Mouse (Mus musculus) kidney, adult 8-10 months (tissue): ENCODE data around the gene Anapc13.
A peak's percentile ranks its signal among the peaks of the same experiment; 100 is the strongest.

Experiments used
- DNase-seq, 2 experiments: peaks; one replicate each; pipeline ENCODE4 v3.0.0; 2022

Anapc13 gene

DNA sequence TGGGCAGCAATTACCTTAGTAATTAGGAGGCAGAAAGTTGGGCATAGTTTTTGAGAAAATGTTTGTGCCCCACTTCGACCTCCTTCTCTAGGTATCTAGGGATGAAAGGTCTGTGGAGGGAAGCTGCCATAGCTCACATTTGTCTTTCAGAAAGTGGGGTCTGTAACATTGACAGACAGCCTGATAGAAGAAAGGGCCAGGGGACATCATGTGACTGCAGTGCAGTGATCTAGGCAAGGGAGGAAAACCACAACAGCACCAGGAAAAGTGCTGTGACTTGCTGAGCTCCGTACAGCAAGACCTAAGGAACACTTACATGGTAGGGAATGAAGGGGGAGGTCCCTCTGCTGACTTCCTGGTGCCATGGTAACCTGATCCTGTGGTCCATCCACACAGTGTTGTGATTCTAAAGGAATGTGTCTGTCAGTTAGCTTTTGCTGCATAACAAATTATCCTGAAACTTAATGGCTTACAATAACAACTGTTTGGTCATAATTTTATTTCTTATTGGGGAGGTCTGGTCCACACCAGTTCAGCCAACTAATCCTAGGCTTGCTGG is 5.6 kb downstream of the Anapc13 start:
- DNase-seq = no peak

GRCm38 (mm10) chr9:102632173-102632572 is 6.1 kb downstream of the Anapc13 start:
- DNase-seq = no peak

DNA sequence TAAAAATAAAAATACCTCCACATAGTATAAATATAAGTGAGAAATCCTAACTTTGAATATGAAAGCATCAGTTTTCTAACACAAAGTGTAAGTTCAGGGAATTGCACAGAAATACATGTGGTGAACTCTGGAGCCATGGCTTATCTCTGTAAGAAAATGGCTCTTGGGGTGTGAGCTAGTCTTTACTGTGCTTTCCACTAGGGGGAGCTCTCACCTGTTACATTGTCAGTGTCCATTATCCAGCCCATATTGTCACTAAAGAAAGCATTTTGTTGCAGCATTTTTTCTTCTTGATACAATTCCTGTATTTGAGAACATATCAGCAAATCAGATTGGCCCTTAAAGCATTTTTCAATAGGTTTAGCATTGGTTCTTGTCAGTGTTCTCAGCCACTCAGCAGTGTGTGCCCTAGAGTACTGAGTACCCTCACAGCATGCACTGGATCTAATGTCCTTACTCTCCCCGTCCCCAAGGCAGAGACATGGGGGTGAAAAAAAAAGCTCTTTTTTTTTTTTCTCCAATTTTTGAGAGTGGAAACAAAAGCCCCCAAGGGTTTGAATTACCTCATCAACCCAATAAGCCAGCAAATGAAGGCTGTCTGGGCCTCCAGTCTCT is 6.9 kb downstream of the Anapc13 start:
- peak; percentile 55 to 62 for DNase-seq

GRCm38 (mm10) chr9:102634453-102634852 is 8.4 kb downstream of the Anapc13 start:
- DNase-seq = no peak

DNA sequence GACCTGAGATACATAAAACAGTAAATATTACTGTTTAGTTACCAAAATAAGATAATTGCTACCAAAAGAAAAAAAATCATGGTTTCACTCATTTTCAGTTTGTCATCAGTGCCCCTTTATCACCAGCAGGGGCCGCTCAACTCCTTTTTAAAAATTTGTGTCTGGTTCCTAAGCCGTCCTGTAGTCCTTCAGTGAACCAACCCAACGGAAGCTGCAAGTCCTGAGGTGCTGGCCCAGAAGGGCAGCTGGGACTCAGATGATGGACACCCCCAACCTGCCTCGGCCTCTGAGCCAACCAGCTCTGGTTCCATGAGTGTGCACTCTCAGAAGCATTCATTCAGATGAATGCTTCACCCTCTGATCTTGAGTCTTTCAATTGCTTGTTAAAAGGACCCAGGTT is 10.5 kb downstream of the Anapc13 start:
- DNase-seq = peak; percentile 49 to 74

GRCm38 (mm10) chr9:102637115-102637514 is 11.0 kb downstream of the Anapc13 start:
- DNase-seq = no peak

GRCm38 (mm10) chr9:102638963-102639362 is 12.9 kb downstream of the Anapc13 start:
- DNase-seq = no peak

GRCm38 (mm10) chr9:102639510-102639909 is 13.4 kb downstream of the Anapc13 start:
- DNase-seq = no peak

GRCm38 (mm10) chr9:102641531-102641930 is 15.4 kb downstream of the Anapc13 start:
- DNase-seq = no peak

GRCm38 (mm10) chr9:102643071-102643485 is 17.0 kb downstream of the Anapc13 start:
- no peak for DNase-seq

GRCm38 (mm10) chr9:102643486-102644101 is 17.5 kb downstream of the Anapc13 start:
- peak; percentile 32 to 48 for DNase-seq

- no peak for DNase-seq
Measured at GRCm38 (mm10) chr9:102645119-102645695, 19.1 kb downstream of the Anapc13 start.

DNA sequence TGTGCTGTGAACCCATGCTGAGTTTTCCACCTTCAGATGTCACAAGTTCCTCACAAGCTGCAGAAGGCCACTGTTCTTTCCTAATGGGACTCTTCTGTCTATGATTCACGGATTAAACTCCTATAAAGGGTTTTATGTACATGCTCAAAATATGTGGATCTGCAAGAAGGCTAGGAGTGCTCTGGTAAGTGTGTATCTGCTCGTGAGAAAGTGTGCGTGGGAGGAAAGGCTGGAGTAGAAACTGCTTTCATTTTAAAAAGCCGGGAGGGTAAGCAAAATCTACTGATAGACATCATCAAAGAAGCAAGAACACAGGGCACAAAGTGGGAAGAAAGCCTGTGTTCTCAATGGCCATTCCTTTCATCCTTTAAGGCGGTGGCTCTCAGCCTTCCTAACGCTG is 20.9 kb downstream of the Anapc13 start:
- no peak for DNase-seq

DNA sequence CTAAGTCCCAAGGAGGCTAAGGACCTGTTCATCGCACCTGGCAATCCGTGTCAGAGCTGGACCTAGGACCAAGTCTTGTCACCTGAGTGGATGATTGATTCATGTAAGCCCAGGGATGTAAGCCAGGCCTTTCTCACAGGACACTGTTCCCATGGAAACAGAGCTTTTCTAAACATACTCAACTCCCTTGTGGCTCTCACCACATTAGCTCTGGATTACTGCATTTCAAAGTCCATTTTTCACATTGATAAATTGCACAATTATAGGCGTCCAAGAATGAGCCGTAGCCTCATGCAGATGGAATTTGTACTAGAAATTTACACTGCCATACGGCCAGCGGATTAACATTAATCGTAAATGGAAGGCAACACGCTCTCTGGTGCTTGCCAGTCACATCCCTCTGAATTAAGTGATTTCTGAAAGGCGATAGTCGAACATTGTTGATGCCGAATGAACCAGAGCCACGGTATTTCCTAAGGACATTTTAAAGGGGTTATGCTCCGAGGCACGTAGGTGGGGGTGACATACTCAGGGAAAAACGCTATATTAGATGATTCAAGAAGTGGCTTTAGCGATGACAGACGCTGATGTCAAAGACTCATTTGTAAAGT is 23.9 kb downstream of the Anapc13 start:
- no peak for DNase-seq

DNA sequence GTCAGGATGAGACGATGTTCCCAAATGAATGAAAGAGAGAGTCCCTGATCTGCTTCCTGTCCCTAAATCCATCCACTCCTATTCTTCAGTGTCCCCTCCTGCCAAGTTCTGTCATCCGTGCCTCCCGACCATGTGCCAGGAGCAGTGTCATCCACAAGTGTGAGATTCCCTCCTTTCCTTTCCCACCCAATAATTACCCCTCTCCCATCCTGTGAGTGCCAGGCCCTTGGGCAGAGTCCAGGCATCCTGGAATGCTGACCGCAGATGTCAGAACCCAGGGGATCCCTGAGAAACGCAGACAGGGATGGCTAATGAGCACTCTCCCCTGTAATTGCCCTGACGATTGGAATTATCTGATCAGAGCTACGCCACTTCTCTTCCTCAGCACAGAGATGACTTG is 24.5 kb downstream of the Anapc13 start:
- no peak for DNase-seq

- no peak for DNase-seq
Measured at GRCm38 (mm10) chr9:102651199-102651720, 25.2 kb downstream of the Anapc13 start.

- no peak for DNase-seq
Measured at GRCm38 (mm10) chr9:102656355-102657095, 30.4 kb downstream of the Anapc13 start.

DNA sequence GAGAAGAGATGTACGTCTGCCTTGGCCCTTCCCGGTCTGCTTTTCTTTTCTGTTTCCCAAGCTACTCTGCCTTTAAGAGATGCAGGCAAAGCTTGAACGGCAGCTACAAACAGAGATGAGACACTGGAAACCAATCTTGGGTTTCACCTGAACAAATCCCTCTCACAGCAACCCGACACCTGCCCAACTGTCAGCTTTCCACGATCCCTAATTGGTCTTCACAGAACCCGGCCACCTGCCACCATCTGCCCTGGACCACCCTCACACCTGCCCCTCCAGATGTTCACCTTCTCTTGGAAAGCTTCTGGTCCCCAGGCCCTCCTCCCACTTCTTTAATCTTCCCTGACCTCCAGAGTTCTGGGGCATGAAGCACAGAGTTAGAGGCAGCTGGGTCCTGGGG is 42.0 kb downstream of the Anapc13 start:
- DNase-seq = no peak

GRCm38 (mm10) chr9:102668906-102669305 is 42.8 kb downstream of the Anapc13 start:
- DNase-seq = no peak

DNA sequence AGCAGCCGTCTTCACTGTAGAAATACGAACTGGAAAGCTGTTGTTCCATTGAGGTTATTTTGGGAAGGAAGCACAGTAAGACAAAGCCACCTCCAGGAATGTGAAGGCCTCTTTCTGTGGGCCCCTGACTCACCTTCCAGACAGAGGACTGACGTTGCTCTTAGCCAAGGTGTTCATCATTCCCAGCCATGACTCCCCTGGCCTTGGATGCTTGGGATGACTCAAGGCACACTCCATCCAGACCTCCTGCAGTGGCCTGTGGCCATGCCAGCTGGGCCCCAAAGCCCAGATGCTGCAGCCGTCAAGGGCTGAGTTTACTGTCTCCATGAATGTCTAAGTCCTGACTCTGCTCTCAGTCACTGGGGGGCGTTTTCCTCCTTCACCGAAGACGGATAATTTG is 47.3 kb downstream of the Anapc13 start:
- DNase-seq = no peak

GRCm38 (mm10) chr9:102675922-102676321 is 49.8 kb downstream of the Anapc13 start:
- no peak for DNase-seq

DNA sequence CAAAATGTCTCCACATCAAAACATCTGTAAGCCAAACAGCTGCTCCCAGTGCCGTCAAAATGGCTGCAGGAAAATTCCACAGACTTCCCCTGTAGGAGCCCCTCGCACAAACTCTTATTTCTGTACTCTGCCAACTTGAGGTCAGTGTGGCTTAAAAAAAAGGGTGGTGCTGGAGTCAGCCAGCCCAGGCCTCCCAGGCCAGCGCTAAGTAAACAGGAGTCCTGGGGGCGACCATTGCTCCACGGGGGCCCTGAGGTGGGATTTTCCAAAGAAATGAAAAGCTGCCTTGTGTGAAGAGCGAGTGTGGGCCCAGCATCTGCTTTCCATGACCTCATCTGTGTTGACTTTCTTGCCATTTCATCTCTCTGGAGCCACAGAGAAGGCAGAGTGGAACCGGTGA is 55.4 kb downstream of the Anapc13 start:
- DNase-seq = no peak
